Mouse (Mus musculus) forebrain, embryonic 13.5 days (tissue): ENCODE measurements at regions not wholly inside any gene's neighbourhood (a gene's known extent, or its start where the extent isn't known, plus 50 kb on each side); places are given as distances from the start of the nearest gene placed in this dataset.

Source experiments
- ATAC-seq: fragments of 200-750 bp; cut with Nextera tagmentation; 2 replicates; pipeline ENCODE4 v1.8.0; 2017
- H3K27ac ChIP-seq: fragments of 300-500 bp; sonication (generic); 2 replicates; pipeline ENCODE4 v1.5.1; 2015; ENCODE audit warnings: inconsistent platforms, mild to moderate bottlenecking, moderate library complexity
- H3K27me3 ChIP-seq: fragments of 300-500 bp; sonication (generic); 2 replicates; pipeline ENCODE4 v1.6.1; 2015; ENCODE audit warnings: mild to moderate bottlenecking, inconsistent platforms
- H3K36me3 ChIP-seq: fragments of 300-500 bp; sonication (generic); 2 replicates; pipeline ENCODE4 v1.6.1; 2015; ENCODE audit warnings: mild to moderate bottlenecking, inconsistent platforms; ENCODE audit not compliant: poor library complexity, severe bottlenecking
- H3K4me1 ChIP-seq: fragments of 300-500 bp; sonication (generic); 2 replicates; pipeline ENCODE4 v1.6.1; 2015; ENCODE audit warnings: inconsistent platforms
- H3K4me2 ChIP-seq: fragments of 300-500 bp; sonication (generic); 2 replicates; pipeline ENCODE4 v1.6.1; 2015; ENCODE audit warnings: inconsistent platforms, mild to moderate bottlenecking, moderate library complexity
- H3K4me3 ChIP-seq: fragments of 300-500 bp; sonication (generic); 2 replicates; pipeline ENCODE4 v1.5.1; 2015; ENCODE audit warnings: mild to moderate bottlenecking, inconsistent platforms
- H3K9ac ChIP-seq: fragments of 300-500 bp; sonication (generic); 2 replicates; pipeline ENCODE4 v1.6.1; 2015; ENCODE audit warnings: mild to moderate bottlenecking, inconsistent platforms
- H3K9me3 ChIP-seq: fragments of 300-500 bp; sonication (generic); replicated peaks from 2 replicates; pipeline ENCODE4 v1.6.1; 2016; ENCODE audit warnings: inconsistent platforms
- WGBS: fragments of 180-500 bp; shearing (Covaris S2); methylation state at CpG from one replicate; pipeline ENCODE4 v1.1.7; 2015; 5-methylcytosine and 5-hydroxymethylcytosine counted together

GRCm38 (mm10) chr16:66086499-66086898, 271.4 kb downstream of the Vgll3 start:
- no peaks in the 10 kb centered on the region for H3K9me3 ChIP-seq
- H3K27me3 ChIP-seq: no peaks in the 10 kb centered on the region
- H3K4me1 ChIP-seq: no peaks in the 10 kb centered on the region
- 18% methylated on average over 1 of the region's 1 CpGs for WGBS
- ATAC-seq: peak; percentile 75; the same call in 1 of the 2 replicates
- no peak overlapping the region for H3K4me2 ChIP-seq
- no peak overlapping the region for H3K9ac ChIP-seq
- no peak overlapping the region for H3K27ac ChIP-seq
- no peaks in the 10 kb centered on the region for H3K36me3 ChIP-seq
- H3K4me3 ChIP-seq: no peak overlapping the region

GRCm38 (mm10) chr16:66092766-66093165, 277.7 kb downstream of the Vgll3 start:
- ATAC-seq: no peak
- H3K9me3 ChIP-seq: no peaks in the 10 kb centered on the region
- H3K36me3 ChIP-seq: no peaks in the 10 kb centered on the region
- H3K9ac ChIP-seq: no peak overlapping the region
- H3K27me3 ChIP-seq: no peaks in the 10 kb centered on the region
- H3K27ac ChIP-seq: no peak overlapping the region
- no peak overlapping the region for H3K4me2 ChIP-seq
- H3K4me1 ChIP-seq: no peaks in the 10 kb centered on the region
- H3K4me3 ChIP-seq: no peak overlapping the region
- 44% methylated on average over 4 of the region's 4 CpGs for WGBS

- no peak overlapping the region for H3K27ac ChIP-seq
- no peak for ATAC-seq
- H3K4me2 ChIP-seq: no peak overlapping the region
Observed at GRCm38 (mm10) chr16:66095682-66096081, 280.6 kb downstream of the Vgll3 start.

GRCm38 (mm10) chr16:66117930-66118329, 302.9 kb downstream of the Vgll3 start:
- 93% methylated on average over 3 of the region's 3 CpGs for WGBS

More at GRCm38 (mm10) chr16:66095682-66096081, 280.6 kb downstream of the Vgll3 start:
- H3K4me1 ChIP-seq: no peaks in the 10 kb centered on the region
- WGBS: 72% methylated on average over 7 of the region's 7 CpGs
- H3K4me3 ChIP-seq: no peak overlapping the region
- H3K27me3 ChIP-seq: no peaks in the 10 kb centered on the region
- no peaks in the 10 kb centered on the region for H3K36me3 ChIP-seq
- H3K9ac ChIP-seq: no peak overlapping the region
- no peaks in the 10 kb centered on the region; the same call in 1 of the 2 replicates for H3K9me3 ChIP-seq

GRCm38 (mm10) chr16:66137755-66138154, 322.7 kb downstream of the Vgll3 start:
- no peak overlapping the region for H3K4me2 ChIP-seq
- ATAC-seq: peak; percentile 36; the same call in 1 of the 2 replicates
- H3K36me3 ChIP-seq: no peaks in the 10 kb centered on the region
- H3K27ac ChIP-seq: no peak overlapping the region
- H3K9ac ChIP-seq: no peak overlapping the region
- H3K4me1 ChIP-seq: no peaks in the 10 kb centered on the region
- no peaks in the 10 kb centered on the region for H3K9me3 ChIP-seq
- H3K27me3 ChIP-seq: no peaks in the 10 kb centered on the region
- WGBS: 69% methylated on average over 3 of the region's 3 CpGs
- no peak overlapping the region for H3K4me3 ChIP-seq

More at GRCm38 (mm10) chr16:66117930-66118329, 302.9 kb downstream of the Vgll3 start:
- H3K36me3 ChIP-seq: no peaks in the 10 kb centered on the region
- no peaks in the 10 kb centered on the region for H3K9me3 ChIP-seq
- H3K27ac ChIP-seq: no peak overlapping the region
- no peak overlapping the region for H3K4me2 ChIP-seq
- no peaks in the 10 kb centered on the region for H3K27me3 ChIP-seq
- no peak overlapping the region for H3K4me3 ChIP-seq
- no peak overlapping the region for H3K9ac ChIP-seq
- no peaks in the 10 kb centered on the region for H3K4me1 ChIP-seq
- no peak for ATAC-seq

GRCm38 (mm10) chr16:66144765-66145164, 329.7 kb downstream of the Vgll3 start:
- Histone ChIP-seq H3K27me3 (no peaks in the 10 kb centered on the region), H3K4me2 (no peak overlapping the region), H3K27ac (no peak overlapping the region), H3K9ac (no peak overlapping the region), H3K36me3 (no peaks in the 10 kb centered on the region), H3K4me1 (no peaks in the 10 kb centered on the region), H3K4me3 (no peak overlapping the region), H3K9me3 (no peaks in the 10 kb centered on the region)
- ATAC-seq: no peak

GRCm38 (mm10) chr16:66145280-66145679, 330.2 kb downstream of the Vgll3 start:
- no peak for ATAC-seq
- WGBS: 60% methylated on average over 1 of the region's 1 CpGs
- H3K27me3 ChIP-seq: no peaks in the 10 kb centered on the region
- H3K36me3 ChIP-seq: no peaks in the 10 kb centered on the region
- no peak overlapping the region for H3K27ac ChIP-seq
- no peak overlapping the region for H3K4me2 ChIP-seq
- no peaks in the 10 kb centered on the region for H3K9me3 ChIP-seq
- no peak overlapping the region for H3K4me3 ChIP-seq
- no peaks in the 10 kb centered on the region for H3K4me1 ChIP-seq
- H3K9ac ChIP-seq: no peak overlapping the region

GRCm38 (mm10) chr16:66168289-66168688, 353.2 kb downstream of the Vgll3 start:
- no peaks in the 10 kb centered on the region for H3K9me3 ChIP-seq
- no peak overlapping the region for H3K4me3 ChIP-seq
- WGBS: 86% methylated on average over 2 of the region's 2 CpGs

GRCm38 (mm10) chr16:66190801-66191200, 375.7 kb downstream of the Vgll3 start:
- H3K4me3 ChIP-seq: no peak overlapping the region
- H3K27ac ChIP-seq: no peak overlapping the region
- no peaks in the 10 kb centered on the region for H3K9me3 ChIP-seq
- H3K36me3 ChIP-seq: no peaks in the 10 kb centered on the region
- H3K4me1 ChIP-seq: no peaks in the 10 kb centered on the region
- ATAC-seq: peak; percentile 65; the same call in 1 of the 2 replicates
- no peak overlapping the region for H3K9ac ChIP-seq
- H3K27me3 ChIP-seq: no peaks in the 10 kb centered on the region
- no peak overlapping the region for H3K4me2 ChIP-seq
- WGBS: 35% methylated on average over 2 of the region's 2 CpGs

More at GRCm38 (mm10) chr16:66168289-66168688, 353.2 kb downstream of the Vgll3 start:
- no peaks in the 10 kb centered on the region for H3K4me1 ChIP-seq
- no peak overlapping the region for H3K27ac ChIP-seq
- no peaks in the 10 kb centered on the region for H3K36me3 ChIP-seq
- ATAC-seq: no peak
- no peak overlapping the region for H3K4me2 ChIP-seq
- no peaks in the 10 kb centered on the region for H3K27me3 ChIP-seq
- H3K9ac ChIP-seq: no peak overlapping the region

- Histone ChIP-seq H3K27ac (no peak overlapping the region), H3K4me2 (no peak overlapping the region), H3K4me1 (no peaks in the 10 kb centered on the region), H3K9me3 (no peaks in the 10 kb centered on the region), H3K27me3 (no peaks in the 10 kb centered on the region), H3K36me3 (no peaks in the 10 kb centered on the region), H3K4me3 (no peak overlapping the region), H3K9ac (no peak overlapping the region)
- WGBS: 88% methylated on average over 7 of the region's 7 CpGs
- no peak for ATAC-seq
Observed at GRCm38 (mm10) chr16:66201406-66201805, 386.3 kb downstream of the Vgll3 start.
